Mouse (Mus musculus) limb, embryonic 15.5 days (tissue): ENCODE results near the gene Nutm1. TPM values are rescaled to one million over a fixed set of nuclear protein-coding genes. Genes with fewer than 3 reads are reported as not detected.
"Not testable (repeated sequence)": the region's sequence is repeated elsewhere in the genome, so short reads cannot be mapped to it uniquely, and the experiment has no call there.

Experiments used
- ATAC-seq: fragments of 200-750 bp; cut with Nextera tagmentation; 2 replicates; pipeline ENCODE4 v1.8.0; 2017; ENCODE audit warnings: low read depth, moderate TSS enrichment; ENCODE audit not compliant: insufficient number of reproducible peaks, low FRiP score, low TSS enrichment
- H3K27ac ChIP-seq: fragments of 300-500 bp; sonication (generic); 2 replicates; pipeline ENCODE4 v1.5.1; 2015; ENCODE audit warnings: moderate library complexity, mild to moderate bottlenecking, inconsistent platforms
- H3K27me3 ChIP-seq: fragments of 300-500 bp; sonication (generic); 2 replicates; pipeline ENCODE4 v1.6.1; 2015; ENCODE audit warnings: inconsistent platforms
- H3K36me3 ChIP-seq: fragments of 300-500 bp; sonication (generic); 2 replicates; pipeline ENCODE4 v1.6.1; 2015; ENCODE audit warnings: inconsistent platforms
- H3K4me1 ChIP-seq: fragments of 300-500 bp; sonication (generic); 2 replicates; pipeline ENCODE4 v1.6.1; 2015; ENCODE audit warnings: inconsistent platforms
- H3K4me2 ChIP-seq: fragments of 300-500 bp; sonication (generic); 2 replicates; pipeline ENCODE4 v1.6.1; 2015; ENCODE audit warnings: mild to moderate bottlenecking, inconsistent platforms
- H3K4me3 ChIP-seq: fragments of 300-500 bp; sonication (generic); 2 replicates; pipeline ENCODE4 v1.5.1; 2015; ENCODE audit warnings: mild to moderate bottlenecking, inconsistent platforms
- H3K9ac ChIP-seq: fragments of 300-500 bp; sonication (generic); 2 replicates; pipeline ENCODE4 v1.6.1; 2015; ENCODE audit warnings: inconsistent platforms
- H3K9me3 ChIP-seq: fragments of 300-500 bp; sonication (generic); 2 replicates; pipeline ENCODE4 v1.6.1; 2016; ENCODE audit warnings: inconsistent platforms
- WGBS: fragments of 180-500 bp; shearing (Covaris S2); methylation state at CpG from one replicate; pipeline ENCODE4 v1.1.7; 2015; 5-methylcytosine and 5-hydroxymethylcytosine counted together
- polyA plus RNA-seq: library from polyadenylated mRNA; unstranded; fragments of >200 nt; fragmentation: Nextera tagmentation; extraction: Ambion mirVana; gene quantifications from 2 replicates; pipeline ENCODE4 v1.2.1, GENCODE M21; 2015

Nutm1 gene
- not detected in 2 replicates for polyA plus RNA-seq

DNA sequence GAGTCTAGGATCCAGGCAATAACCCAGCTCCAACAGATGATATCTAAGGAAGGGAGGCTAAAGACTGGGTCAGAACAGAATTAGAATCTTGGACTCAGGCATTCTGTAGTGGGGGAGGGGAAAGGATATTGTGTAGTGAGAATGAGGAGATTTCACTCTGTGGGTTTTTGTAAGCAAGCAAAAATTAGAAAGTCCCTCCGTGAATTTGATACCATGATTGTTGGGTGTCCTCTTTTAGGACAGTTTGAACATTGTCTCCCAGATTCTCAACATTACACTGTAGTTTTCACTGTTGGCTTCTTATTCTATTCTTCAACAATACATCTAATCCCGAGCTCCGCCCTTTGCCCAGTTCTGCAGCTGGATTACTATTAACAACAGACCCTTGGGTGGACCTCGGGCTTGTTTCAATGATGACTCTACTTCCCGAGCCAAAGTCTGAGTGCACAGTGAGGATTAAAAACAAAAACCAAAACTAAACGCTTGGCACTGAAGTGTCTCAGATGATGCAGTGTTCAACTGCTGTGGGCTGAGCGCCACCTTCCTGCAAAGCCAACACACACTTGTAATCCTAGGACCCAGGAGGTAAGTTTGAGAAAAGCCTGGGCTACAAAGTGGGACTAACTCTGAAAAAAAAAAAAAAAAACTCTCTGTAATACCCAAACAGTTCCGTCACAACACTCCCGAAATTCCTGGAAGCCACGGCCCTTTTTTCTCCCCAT, at the start of gene Nutm1:
Gene Nutm1 (minus strand): TSS at position 51 of the 722 bp plus-strand sequence.
- H3K9ac ChIP-seq = no peak within 1 kb of the TSS
- WGBS = 73% methylated on average over 10 of the region's 10 CpGs
- ATAC-seq = no peak

DNA sequence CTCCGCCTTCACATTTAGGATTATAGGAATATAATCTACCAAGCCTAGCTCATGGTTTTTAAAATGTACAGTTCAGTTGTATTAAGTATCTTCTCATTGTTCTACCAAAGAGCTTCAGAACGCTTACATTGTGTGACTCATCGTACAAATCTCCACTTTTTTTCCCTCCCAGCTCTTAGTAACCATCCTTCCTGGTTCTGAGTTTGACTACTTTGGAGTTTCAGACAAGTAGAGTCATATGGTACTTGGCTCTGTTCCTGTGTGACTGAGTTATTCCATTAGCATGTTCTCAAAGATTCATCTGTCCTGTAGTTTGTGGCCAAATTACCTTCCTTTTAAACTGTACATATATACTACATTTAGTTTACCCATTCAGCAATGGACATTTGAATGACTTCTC, 49.6 kb upstream of the Nutm1 start:
- Histone ChIP-seq H3K36me3 (no peaks in the 10 kb centered on the region), H3K27ac (no peak overlapping the region), H3K9me3 (no peaks in the 10 kb centered on the region), H3K27me3 (no peaks in the 10 kb centered on the region), H3K4me2 (no peak overlapping the region), H3K4me1 (no peaks in the 10 kb centered on the region), H3K9ac (no peak overlapping the region), H3K4me3 (no peak overlapping the region)
- WGBS = 83% methylated on average over 3 of the region's 3 CpGs
- ATAC-seq = no peak

More for the DNA sequence above, at the start of gene Nutm1:
- H3K4me2 ChIP-seq = no peak within 1 kb of the TSS
- H3K4me3 ChIP-seq = no peak within 1 kb of the TSS
- no peak within 1 kb of the TSS for H3K27ac ChIP-seq
- 0 out of 2 replicates have a peak, but pooled peaks cover 2% of the 10 kb centered on the region for H3K36me3 ChIP-seq
- peaks cover 12% of the 10 kb centered on the region; the same call in 1 of the 2 replicates for H3K4me1 ChIP-seq
- H3K9me3 ChIP-seq = no peaks in the 10 kb centered on the region
- H3K27me3 ChIP-seq = no peaks in the 10 kb centered on the region

GRCm38 (mm10) chr2:112298221-112298620, 39.1 kb upstream of the Nutm1 start:
- no peaks in the 10 kb centered on the region for H3K27me3 ChIP-seq
- no peaks in the 10 kb centered on the region for H3K9me3 ChIP-seq
- H3K9ac ChIP-seq = no peak overlapping the region
- no peaks in the 10 kb centered on the region for H3K4me1 ChIP-seq
- no peak overlapping the region for H3K4me3 ChIP-seq
- H3K27ac ChIP-seq = no peak overlapping the region
- H3K36me3 ChIP-seq = no peaks in the 10 kb centered on the region
- ATAC-seq = no peak
- whole genome bisulfite sequencing = 84% methylated on average over 4 of the region's 4 CpGs
- H3K4me2 ChIP-seq = no peak overlapping the region

GRCm38 (mm10) chr2:112296211-112296610, 37.1 kb upstream of the Nutm1 start:
- 79% methylated on average over 3 of the region's 3 CpGs for WGBS
- no peaks in the 10 kb centered on the region for H3K36me3 ChIP-seq
- no peak overlapping the region for H3K9ac ChIP-seq
- H3K4me1 ChIP-seq = no peaks in the 10 kb centered on the region
- H3K4me3 ChIP-seq = no peak overlapping the region
- H3K27ac ChIP-seq = no peak overlapping the region
- no peaks in the 10 kb centered on the region for H3K9me3 ChIP-seq
- no peak for ATAC-seq
- no peaks in the 10 kb centered on the region for H3K27me3 ChIP-seq
- H3K4me2 ChIP-seq = no peak overlapping the region

GRCm38 (mm10) chr2:112292823-112293222, 33.7 kb upstream of the Nutm1 start:
- Histone ChIP-seq H3K27ac (no peak overlapping the region), H3K4me2 (no peak overlapping the region), H3K9me3 (no peaks in the 10 kb centered on the region), H3K9ac (no peak overlapping the region), H3K27me3 (no peaks in the 10 kb centered on the region), H3K36me3 (no peaks in the 10 kb centered on the region), H3K4me1 (no peaks in the 10 kb centered on the region), H3K4me3 (no peak overlapping the region)
- WGBS = 88% methylated on average over 2 of the region's 2 CpGs
- ATAC-seq = no peak

- no peak for ATAC-seq
- H3K27me3 ChIP-seq = no peaks in the 10 kb centered on the region
- no peak overlapping the region for H3K4me3 ChIP-seq
- no peaks in the 10 kb centered on the region for H3K9me3 ChIP-seq
- WGBS = 82% methylated on average over 3 of the region's 3 CpGs
- no peak overlapping the region for H3K27ac ChIP-seq
- H3K36me3 ChIP-seq = no peaks in the 10 kb centered on the region
- peaks cover 3% of the 10 kb centered on the region for H3K4me1 ChIP-seq
- no peak overlapping the region for H3K4me2 ChIP-seq
- H3K9ac ChIP-seq = no peak overlapping the region
Observed at GRCm38 (mm10) chr2:112289507-112289906, 30.4 kb upstream of the Nutm1 start.

- 63% methylated on average over 4 of the region's 4 CpGs for WGBS
- ATAC-seq = no peak
Observed at GRCm38 (mm10) chr2:112287059-112287458, 28.0 kb upstream of the Nutm1 start.

GRCm38 (mm10) chr2:112286062-112286461, 27.0 kb upstream of the Nutm1 start:
- H3K4me2 ChIP-seq, H3K4me3 ChIP-seq, H3K4me1 ChIP-seq, H3K9ac ChIP-seq, H3K9me3 ChIP-seq, H3K27ac ChIP-seq, H3K27me3 ChIP-seq, H3K36me3 ChIP-seq, ATAC-seq: not testable (repeated sequence)
- 93% methylated on average over 1 of the region's 1 CpGs for WGBS

More at GRCm38 (mm10) chr2:112287059-112287458, 28.0 kb upstream of the Nutm1 start:
- Histone ChIP-seq H3K9ac (no peak overlapping the region), H3K9me3 (no peaks in the 10 kb centered on the region), H3K36me3 (no peaks in the 10 kb centered on the region), H3K4me2 (no peak overlapping the region), H3K27ac (no peak overlapping the region), H3K4me3 (no peak overlapping the region), H3K27me3 (no peaks in the 10 kb centered on the region), H3K4me1 (peaks cover 8% of the 10 kb centered on the region)

DNA sequence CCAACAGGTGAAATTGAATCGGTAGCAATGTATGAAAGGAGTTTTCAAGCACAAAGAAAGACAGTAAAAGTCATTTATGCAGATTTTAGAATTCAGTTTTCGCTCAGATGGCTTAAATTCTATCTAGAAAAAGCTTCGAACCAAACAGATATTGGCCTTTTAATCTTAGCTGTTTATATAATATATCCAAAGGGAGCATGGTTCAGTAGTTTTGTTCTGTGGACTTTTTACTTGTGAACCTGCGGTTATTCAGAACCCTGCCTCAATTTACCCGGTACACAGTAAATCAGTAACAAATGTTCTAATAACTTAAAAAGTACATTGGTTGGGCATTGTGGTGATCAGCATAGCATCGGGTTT, 25.9 kb upstream of the Nutm1 start:
- H3K27ac ChIP-seq = no peak overlapping the region
- peak overlapping the region; percentile 56; the same call in 1 of the 2 replicates for H3K4me2 ChIP-seq
- H3K9me3 ChIP-seq = no peaks in the 10 kb centered on the region
- H3K27me3 ChIP-seq = no peaks in the 10 kb centered on the region
- H3K36me3 ChIP-seq = no peaks in the 10 kb centered on the region
- H3K9ac ChIP-seq = no peak overlapping the region
- H3K4me1 ChIP-seq = peaks cover 8% of the 10 kb centered on the region
- WGBS = 56% methylated on average over 6 of the region's 6 CpGs
- peak overlapping the region; percentile 38 for H3K4me3 ChIP-seq
- ATAC-seq = no peak

DNA sequence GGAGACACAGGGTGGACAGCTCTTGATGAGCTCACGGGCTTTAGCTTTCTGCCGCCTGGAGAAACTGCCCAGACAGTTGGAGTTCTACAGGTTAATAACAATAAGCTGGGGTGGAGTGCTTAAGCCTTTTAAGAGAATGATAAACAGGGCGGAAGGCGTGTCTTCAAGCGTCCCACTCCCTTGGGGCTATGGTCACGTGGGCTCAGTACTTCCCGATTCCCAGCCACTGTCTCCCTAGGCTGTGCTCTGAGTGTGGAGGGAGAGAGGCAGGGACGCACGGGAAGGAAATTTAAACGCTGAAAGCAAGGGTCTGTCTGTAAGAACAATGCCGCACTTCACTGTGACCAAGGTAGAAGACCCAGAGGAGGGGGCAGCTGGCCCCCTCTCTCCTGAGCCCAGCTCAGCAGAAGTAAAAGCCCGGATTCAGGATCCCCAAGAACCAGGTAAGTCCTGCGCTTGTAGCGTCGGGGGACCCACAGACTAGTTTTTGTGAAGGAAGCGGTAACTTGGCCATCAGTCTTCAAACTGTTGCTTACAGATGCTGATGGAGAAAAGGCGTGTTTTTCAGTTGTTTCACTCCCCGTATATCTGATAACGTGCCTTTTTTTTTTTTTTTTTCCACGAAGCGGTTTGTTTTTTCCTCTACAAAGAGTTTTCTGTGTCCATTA, 25.4 kb upstream of the Nutm1 start:
- no peaks in the 10 kb centered on the region for H3K36me3 ChIP-seq
- ATAC-seq = 0 out of 2 replicates have a peak, but pooled peaks have one; percentile 40
- H3K9ac ChIP-seq = peak overlapping the region; percentile 24; the same call in 1 of the 2 replicates
- H3K4me3 ChIP-seq = peak overlapping the region; percentile 38
- WGBS = 2% methylated on average over 21 of the region's 21 CpGs
- H3K4me2 ChIP-seq = peak overlapping the region; percentile 56
- no peaks in the 10 kb centered on the region for H3K27me3 ChIP-seq
- H3K27ac ChIP-seq = no peak overlapping the region
- no peaks in the 10 kb centered on the region for H3K9me3 ChIP-seq
- H3K4me1 ChIP-seq = peaks cover 8% of the 10 kb centered on the region

DNA sequence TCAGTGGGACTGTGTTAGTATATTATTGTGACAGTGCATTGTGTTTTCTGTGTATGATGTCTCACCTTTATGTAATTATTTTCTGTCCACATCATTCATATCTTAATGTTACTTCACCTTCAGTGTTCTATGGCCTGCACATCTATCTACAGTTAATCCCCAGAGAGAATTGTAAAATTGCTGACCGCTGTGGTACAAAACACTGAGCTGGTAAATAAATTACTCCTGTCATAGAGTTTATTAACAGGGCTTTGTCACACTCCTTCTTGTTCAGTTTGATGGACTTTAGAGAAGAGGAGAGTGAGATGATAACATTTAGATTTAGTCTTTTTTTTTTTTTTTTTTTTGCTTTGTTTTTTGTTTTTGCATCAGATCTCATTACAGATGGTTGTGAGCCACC, 23.8 kb upstream of the Nutm1 start:
- no peak for ATAC-seq
- no peaks in the 10 kb centered on the region for H3K9me3 ChIP-seq
- no peaks in the 10 kb centered on the region for H3K36me3 ChIP-seq
- WGBS = 87% methylated on average over 1 of the region's 1 CpGs
- H3K4me3 ChIP-seq = no peak overlapping the region
- H3K27ac ChIP-seq = no peak overlapping the region
- no peak overlapping the region for H3K9ac ChIP-seq
- H3K4me2 ChIP-seq = no peak overlapping the region
- H3K4me1 ChIP-seq = peaks cover 8% of the 10 kb centered on the region
- H3K27me3 ChIP-seq = no peaks in the 10 kb centered on the region

DNA sequence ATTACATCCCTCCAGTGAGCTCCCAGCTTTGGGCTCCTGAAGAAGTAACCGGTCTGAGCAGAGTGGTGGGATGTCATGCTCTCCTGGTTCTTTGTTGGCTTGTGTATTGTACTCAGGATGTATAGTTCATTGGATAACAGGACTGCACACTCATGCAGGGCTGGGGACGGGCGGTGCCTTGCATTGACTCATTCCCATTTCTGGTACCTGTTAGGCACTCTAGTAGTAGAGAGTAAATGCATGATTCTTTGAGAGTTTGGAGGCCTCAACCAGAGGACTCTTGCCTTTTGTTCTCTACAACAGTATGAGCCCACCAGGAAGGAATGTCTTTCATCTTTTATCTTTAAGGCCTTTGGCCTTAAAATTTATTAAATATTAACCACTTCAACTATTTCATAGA, 17.8 kb upstream of the Nutm1 start:
- WGBS = 89% methylated on average over 3 of the region's 3 CpGs
- Histone ChIP-seq H3K27ac (no peak overlapping the region), H3K4me1 (no peaks in the 10 kb centered on the region), H3K9me3 (no peaks in the 10 kb centered on the region), H3K27me3 (no peaks in the 10 kb centered on the region), H3K4me3 (no peak overlapping the region), H3K9ac (no peak overlapping the region), H3K36me3 (no peaks in the 10 kb centered on the region), H3K4me2 (no peak overlapping the region)
- ATAC-seq = no peak
